Mouse (Mus musculus): ENCODE measurements at regions not wholly inside any gene's neighbourhood (a gene's known extent, or its start where the extent isn't known, plus 50 kb on each side); places are given as distances from the start of the nearest gene placed in this dataset.
A peak's percentile ranks its signal among the peaks of the same experiment; 100 is the strongest.
"Not testable (repeated sequence)": the region's sequence is repeated elsewhere in the genome, so short reads cannot be mapped to it uniquely, and the experiment has no call there.

- H3K27ac ChIP-seq = no peak overlapping the region
Measured at GRCm38 (mm10) chr6:103809986-103810341, 299.6 kb downstream of the Chl1 start.

GRCm38 (mm10) chr6:103810342-103811001, 300.1 kb downstream of the Chl1 start:
- peak overlapping the region; percentile 56 for H3K4me2 ChIP-seq (replicated peaks)
- peaks cover 6% of the 10 kb centered on the region; the same call in 1 of the 2 replicates for H3K4me1 ChIP-seq
- H3K4me3 ChIP-seq = no peak overlapping the region
- no peaks in the 10 kb centered on the region for H3K9me3 ChIP-seq
- under 1% methylated on average over 13 of the region's 13 CpGs for WGBS
- no peaks in the 10 kb centered on the region for H3K36me3 ChIP-seq
- no peak overlapping the region for H3K27ac ChIP-seq
- peak; percentile 66; the same call in 1 of the 2 replicates for ATAC-seq (ENCODE audit: low FRiP score, low read depth)
- peaks cover 10% of the 10 kb centered on the region; the same call in 1 of the 2 replicates for H3K27me3 ChIP-seq (replicated peaks)
- H3K9ac ChIP-seq = no peak overlapping the region

More at GRCm38 (mm10) chr6:103809986-103810341, 299.6 kb downstream of the Chl1 start:
- H3K36me3 ChIP-seq = no peaks in the 10 kb centered on the region
- peaks cover 6% of the 10 kb centered on the region; the same call in 1 of the 2 replicates for H3K4me1 ChIP-seq
- H3K4me2 ChIP-seq (replicated peaks) = peak overlapping the region; percentile 56
- no peaks in the 10 kb centered on the region for H3K9me3 ChIP-seq
- H3K9ac ChIP-seq = no peak overlapping the region
- peaks cover 10% of the 10 kb centered on the region; the same call in 1 of the 2 replicates for H3K27me3 ChIP-seq (replicated peaks)
- 5% methylated on average over 7 of the region's 7 CpGs for WGBS
- peak; percentile 59; the same call in 1 of the 2 replicates for ATAC-seq (ENCODE audit: low FRiP score, low read depth)
- no peak overlapping the region for H3K4me3 ChIP-seq

DNA sequence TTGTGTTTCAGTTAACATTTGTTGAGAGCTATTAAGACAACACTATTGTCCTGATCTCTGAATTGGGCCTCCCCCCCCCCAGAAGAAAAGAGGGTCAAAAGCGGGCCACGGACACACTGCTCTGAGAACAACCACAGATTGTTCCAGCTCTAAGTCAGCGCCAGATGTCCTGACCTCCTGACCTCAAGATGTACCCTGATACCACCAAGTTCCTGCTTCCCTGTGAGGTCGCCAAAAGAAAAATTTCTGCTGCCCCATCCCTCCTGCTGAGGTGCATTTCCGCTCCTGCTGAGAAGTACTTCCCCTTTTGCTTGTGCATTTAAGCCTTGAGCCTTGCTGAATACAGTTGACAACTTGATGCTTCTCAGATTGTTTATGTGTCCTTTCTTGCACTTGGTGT, 306.0 kb downstream of the Chl1 start:
- H3K9ac ChIP-seq; H3K4me1 ChIP-seq; H3K9me3 ChIP-seq; H3K36me3 ChIP-seq; H3K4me2 ChIP-seq (replicated peaks); ATAC-seq (ENCODE audit: low FRiP score, low read depth); H3K27ac ChIP-seq; H3K4me3 ChIP-seq; H3K27me3 ChIP-seq (replicated peaks): not testable (repeated sequence)
- WGBS = 63% methylated on average over 5 of the region's 5 CpGs

- Histone ChIP-seq H3K4me3 (no peak overlapping the region), H3K4me2 (replicated peaks) (no peak overlapping the region), H3K27me3 (replicated peaks) (no peaks in the 10 kb centered on the region), H3K36me3 (no peaks in the 10 kb centered on the region), H3K9ac (no peak overlapping the region), H3K27ac (no peak overlapping the region), H3K4me1 (no peaks in the 10 kb centered on the region), H3K9me3 (no peaks in the 10 kb centered on the region)
- WGBS = 67% methylated on average over 2 of the region's 2 CpGs
- ATAC-seq (ENCODE audit: low FRiP score, low read depth) = no peak
Measured at GRCm38 (mm10) chr6:103826042-103826441, 315.7 kb downstream of the Chl1 start.

GRCm38 (mm10) chr6:103827623-103828022, 317.2 kb downstream of the Chl1 start:
- 96% methylated on average over 3 of the region's 3 CpGs for WGBS
- no peaks in the 10 kb centered on the region for H3K36me3 ChIP-seq
- H3K27me3 ChIP-seq (replicated peaks) = no peaks in the 10 kb centered on the region
- H3K4me1 ChIP-seq = no peaks in the 10 kb centered on the region
- ATAC-seq (ENCODE audit: low FRiP score, low read depth) = no peak
- no peak overlapping the region for H3K9ac ChIP-seq
- no peaks in the 10 kb centered on the region for H3K9me3 ChIP-seq
- no peak overlapping the region for H3K4me3 ChIP-seq
- no peak overlapping the region for H3K4me2 ChIP-seq (replicated peaks)
- H3K27ac ChIP-seq = no peak overlapping the region

DNA sequence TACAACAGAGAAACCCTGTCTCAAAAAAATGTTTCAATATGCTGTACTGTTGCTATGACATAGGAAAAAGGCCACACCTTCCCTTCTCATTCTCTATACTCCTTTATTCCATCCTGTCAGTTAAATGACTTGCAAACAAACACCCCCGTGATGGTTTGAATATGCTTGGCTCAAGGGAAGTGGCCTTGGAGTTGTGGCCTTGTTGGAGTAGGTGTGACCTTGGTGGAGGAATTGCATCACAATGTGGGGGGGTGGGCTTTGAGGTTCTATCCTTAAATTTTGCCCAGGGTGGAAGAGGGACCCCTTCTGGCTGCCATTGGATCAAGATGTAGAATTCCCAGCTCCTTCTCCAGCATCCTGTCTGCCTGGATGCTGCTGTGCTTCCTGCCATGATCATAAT, 318.5 kb downstream of the Chl1 start:
- no peak overlapping the region for H3K9ac ChIP-seq
- no peaks in the 10 kb centered on the region for H3K36me3 ChIP-seq
- no peaks in the 10 kb centered on the region for H3K9me3 ChIP-seq
- no peaks in the 10 kb centered on the region for H3K27me3 ChIP-seq (replicated peaks)
- H3K4me3 ChIP-seq = no peak overlapping the region
- no peak overlapping the region for H3K27ac ChIP-seq
- 88% methylated on average over 1 of the region's 1 CpGs for WGBS
- no peaks in the 10 kb centered on the region for H3K4me1 ChIP-seq
- ATAC-seq (ENCODE audit: low FRiP score, low read depth) = no peak
- H3K4me2 ChIP-seq (replicated peaks) = no peak overlapping the region

- no peaks in the 10 kb centered on the region for H3K4me1 ChIP-seq
- no peak overlapping the region for H3K27ac ChIP-seq
- H3K36me3 ChIP-seq = no peaks in the 10 kb centered on the region
- no peak for ATAC-seq (ENCODE audit: low FRiP score, low read depth)
- H3K9me3 ChIP-seq = no peaks in the 10 kb centered on the region
- H3K4me2 ChIP-seq (replicated peaks) = no peak overlapping the region
- WGBS = 76% methylated on average over 4 of the region's 4 CpGs
- H3K4me3 ChIP-seq = no peak overlapping the region
- no peaks in the 10 kb centered on the region for H3K27me3 ChIP-seq (replicated peaks)
- H3K9ac ChIP-seq = no peak overlapping the region
Measured at GRCm38 (mm10) chr6:103832301-103832700, 321.9 kb downstream of the Chl1 start.

- Histone ChIP-seq H3K4me1 (no peaks in the 10 kb centered on the region), H3K27me3 (replicated peaks) (no peaks in the 10 kb centered on the region), H3K27ac (no peak overlapping the region), H3K4me2 (replicated peaks) (no peak overlapping the region), H3K9ac (no peak overlapping the region), H3K36me3 (no peaks in the 10 kb centered on the region), H3K9me3 (no peaks in the 10 kb centered on the region), H3K4me3 (no peak overlapping the region)
- ATAC-seq (ENCODE audit: low FRiP score, low read depth) = no peak
- 79% methylated on average over 9 of the region's 9 CpGs for WGBS
Measured at GRCm38 (mm10) chr6:103832808-103833207, 322.4 kb downstream of the Chl1 start.

GRCm38 (mm10) chr6:103833501-103834132, 323.2 kb downstream of the Chl1 start:
- ATAC-seq (ENCODE audit: low FRiP score, low read depth) = peak; percentile 65; the same call in 1 of the 2 replicates
- Histone ChIP-seq H3K4me1 (no peaks in the 10 kb centered on the region), H3K4me2 (replicated peaks) (no peak overlapping the region), H3K9me3 (no peaks in the 10 kb centered on the region), H3K9ac (no peak overlapping the region), H3K27ac (no peak overlapping the region), H3K27me3 (replicated peaks) (no peaks in the 10 kb centered on the region), H3K36me3 (no peaks in the 10 kb centered on the region), H3K4me3 (no peak overlapping the region)
- 47% methylated on average over 16 of the region's 16 CpGs for WGBS

DNA sequence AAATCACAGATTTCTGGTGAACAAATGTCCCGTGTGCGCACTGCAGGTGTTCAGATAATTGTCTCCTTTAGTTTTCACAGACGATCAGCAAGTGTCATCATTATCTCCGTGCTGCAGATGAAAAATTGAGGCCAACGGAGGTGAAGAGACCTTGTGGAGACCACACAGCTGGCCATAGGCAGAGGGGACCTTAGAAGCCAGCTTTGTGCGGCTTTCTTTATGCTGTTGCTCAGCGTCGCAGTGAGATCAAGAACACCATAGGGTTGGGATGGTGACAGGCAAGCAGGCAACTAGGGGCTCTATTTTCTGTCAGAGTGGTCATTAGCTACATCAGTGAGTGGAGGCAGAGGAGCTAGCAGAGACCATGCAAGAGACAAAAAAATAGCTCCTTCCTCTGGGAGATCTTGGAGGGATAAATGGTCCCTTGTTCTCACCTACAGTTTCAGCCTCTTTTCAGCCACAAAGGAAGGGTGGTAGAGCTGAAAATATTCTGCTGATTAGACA, 324.4 kb downstream of the Chl1 start:
- Histone ChIP-seq H3K4me1 (no peaks in the 10 kb centered on the region), H3K4me3 (no peak overlapping the region), H3K27ac (no peak overlapping the region), H3K4me2 (replicated peaks) (no peak overlapping the region), H3K9me3 (no peaks in the 10 kb centered on the region), H3K27me3 (replicated peaks) (no peaks in the 10 kb centered on the region), H3K9ac (no peak overlapping the region), H3K36me3 (no peaks in the 10 kb centered on the region)
- no peak for ATAC-seq (ENCODE audit: low FRiP score, low read depth)
- WGBS = 77% methylated on average over 8 of the region's 8 CpGs

GRCm38 (mm10) chr6:103859787-103860186, 349.4 kb downstream of the Chl1 start:
- H3K4me1 ChIP-seq = no peaks in the 10 kb centered on the region
- H3K4me3 ChIP-seq = no peak overlapping the region
- H3K4me2 ChIP-seq (replicated peaks) = no peak overlapping the region
- no peak for ATAC-seq (ENCODE audit: low FRiP score, low read depth)
- H3K27me3 ChIP-seq (replicated peaks) = no peaks in the 10 kb centered on the region
- no peak overlapping the region for H3K27ac ChIP-seq
- H3K36me3 ChIP-seq = no peaks in the 10 kb centered on the region
- no peaks in the 10 kb centered on the region for H3K9me3 ChIP-seq
- no peak overlapping the region for H3K9ac ChIP-seq

DNA sequence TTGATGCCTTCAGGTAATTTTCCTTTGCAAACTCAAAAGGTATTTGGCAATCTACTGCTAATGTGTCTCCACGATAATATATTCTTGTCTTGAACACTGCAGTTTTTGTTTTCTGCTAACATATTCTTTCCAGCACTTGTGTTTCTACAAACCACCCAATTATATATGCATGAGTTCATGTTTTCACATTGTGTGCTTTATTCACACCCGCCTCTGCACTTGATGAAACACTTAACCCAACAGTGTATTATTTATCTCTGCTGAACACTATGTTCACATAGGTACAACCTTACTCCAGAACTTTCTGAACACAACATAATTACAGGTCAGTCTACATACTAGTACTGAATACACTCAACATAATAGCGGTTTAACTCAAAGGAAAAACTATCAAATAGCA, 383.1 kb downstream of the Chl1 start:
- Histone ChIP-seq H3K4me2 (replicated peaks) (no peak overlapping the region), H3K27ac (no peak overlapping the region), H3K4me3 (no peak overlapping the region), H3K36me3 (no peaks in the 10 kb centered on the region), H3K4me1 (no peaks in the 10 kb centered on the region), H3K9ac (no peak overlapping the region), H3K27me3 (replicated peaks) (no peaks in the 10 kb centered on the region), H3K9me3 (no peaks in the 10 kb centered on the region)
- ATAC-seq (ENCODE audit: low FRiP score, low read depth) = no peak
- WGBS = 76% methylated on average over 3 of the region's 3 CpGs

DNA sequence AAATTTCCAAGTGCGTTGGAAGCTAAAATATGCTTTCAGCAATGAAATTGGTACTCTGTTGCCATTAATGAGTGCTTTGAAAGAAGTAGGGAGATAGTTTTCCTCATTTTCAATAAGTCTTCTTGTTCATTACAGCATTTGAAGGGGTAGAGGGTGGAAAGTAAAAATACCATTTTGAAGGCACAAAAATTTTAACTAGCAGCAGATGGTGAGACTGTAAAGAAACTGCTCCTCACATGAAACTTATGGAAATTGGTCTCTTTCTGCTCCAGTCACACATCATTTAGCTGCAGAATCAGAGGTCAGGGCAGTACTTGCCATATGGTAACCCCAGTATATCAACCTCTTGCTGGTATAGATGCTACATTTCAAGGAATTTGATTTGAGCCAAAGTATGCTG, 414.1 kb downstream of the Chl1 start:
- Histone ChIP-seq H3K36me3 (no peaks in the 10 kb centered on the region), H3K4me1 (no peaks in the 10 kb centered on the region), H3K27ac (no peak overlapping the region), H3K9ac (no peak overlapping the region), H3K4me2 (replicated peaks) (no peak overlapping the region), H3K27me3 (replicated peaks) (no peaks in the 10 kb centered on the region), H3K4me3 (no peak overlapping the region), H3K9me3 (no peaks in the 10 kb centered on the region)
- 88% methylated on average over 1 of the region's 1 CpGs for WGBS
- no peak for ATAC-seq (ENCODE audit: low FRiP score, low read depth)
